Mouse (Mus musculus): ENCODE data around the gene Rpl22l1. TPM values are rescaled to one million over a fixed set of nuclear protein-coding genes. Genes with fewer than 3 reads are reported as not detected.
"Not testable (repeated sequence)": the region's sequence is repeated elsewhere in the genome, so short reads cannot be mapped to it uniquely, and the experiment has no call there.

Rpl22l1 gene
- 0.66 and 0.76 TPM in 2 replicates for polyA plus RNA-seq (2012; rRNA removed)

DNA sequence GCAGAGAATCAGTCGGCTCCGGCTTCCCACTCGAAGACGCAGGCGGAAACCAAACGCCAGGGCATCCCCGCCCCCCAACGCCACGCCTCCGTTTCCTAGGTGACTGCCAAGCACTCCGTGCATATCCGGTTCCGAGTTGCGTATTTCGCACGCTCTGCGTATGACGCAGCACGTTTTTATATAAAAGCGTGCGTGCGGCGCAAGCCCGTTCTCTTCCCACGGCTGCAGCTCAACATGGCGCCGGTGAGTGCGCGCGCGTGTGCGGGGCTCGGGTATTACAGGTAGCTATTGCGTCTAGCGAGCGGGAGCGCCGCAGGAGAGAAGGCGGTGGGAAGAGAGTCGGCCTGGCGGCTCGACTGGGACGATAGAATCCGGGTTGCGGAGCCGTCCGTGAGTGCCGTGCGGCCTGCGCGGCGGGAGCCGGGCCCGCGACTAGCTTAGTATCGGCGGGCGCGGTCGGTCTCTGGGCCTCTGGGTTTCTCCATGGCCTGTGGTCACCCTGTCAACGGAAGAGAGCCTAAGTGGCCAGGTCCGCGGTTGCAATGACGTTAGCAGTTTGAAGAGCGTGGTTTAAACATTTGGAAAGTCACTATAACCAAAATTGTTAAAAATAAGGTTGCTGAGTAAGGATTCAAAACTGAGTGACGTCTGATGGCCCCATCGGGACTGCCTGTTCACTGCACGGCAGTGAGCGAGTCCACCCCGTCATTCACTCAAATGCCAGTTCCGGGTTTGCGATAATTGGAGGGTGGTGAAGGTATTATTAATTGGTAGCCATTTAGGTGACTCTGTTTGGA, at the start of gene Rpl22l1:
Gene Rpl22l1 (plus strand): TSS at position 136 of the 797 bp plus-strand sequence.
- H3K27ac ChIP-seq (ENCODE audit: insufficient read depth, low read depth, low read length), result peak within 1 kb of the TSS; percentile 75
- under 1% methylated on average over 72 of the region's 72 CpGs for WGBS
- peak; percentile 96 for TF ChIP-seq POLR2A (IDR thresholded peaks at IDR 0.05; ENCODE audit: low read depth, low read length)
- no peak for TF ChIP-seq CTCF (IDR thresholded peaks at IDR 0.05; ENCODE audit: extremely low read depth, insufficient read length, insufficient replicate concordance, low read depth, low read length)
- no peaks in the 10 kb centered on the region for H3K27me3 ChIP-seq (ENCODE audit: control insufficient read depth, insufficient read depth, low read length)
- H3K36me3 ChIP-seq (ENCODE audit: control insufficient read depth, insufficient read depth, low read length), result peaks cover 14% of the 10 kb centered on the region; the same call in 1 of the 2 replicates
- H3K4me1 ChIP-seq (ENCODE audit: control insufficient read depth, insufficient read depth, insufficient read length, low read length), result no peaks in the 10 kb centered on the region
- peak within 1 kb of the TSS; percentile 97 for H3K4me3 ChIP-seq (ENCODE audit: low read depth, low read length)

DNA sequence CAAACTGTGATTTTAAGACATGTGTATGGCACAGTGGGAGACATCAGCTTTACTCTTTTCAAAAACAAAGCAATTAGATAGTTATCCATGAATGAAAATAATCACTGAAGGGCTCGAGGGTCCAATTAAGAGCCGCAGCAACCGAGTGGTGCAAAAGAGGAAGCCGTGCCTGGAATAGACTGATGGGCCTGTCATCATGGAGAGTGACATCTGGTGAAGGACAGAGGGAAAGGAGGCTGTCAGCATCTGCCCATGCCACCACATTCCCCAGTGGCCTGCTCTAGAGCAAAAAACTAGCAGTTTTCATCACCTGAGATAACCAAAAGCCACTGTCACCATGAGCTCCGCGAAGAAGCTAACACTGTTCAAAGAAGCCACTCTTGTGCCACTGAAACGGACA, 49.8 kb upstream of the Rpl22l1 start:
- TF ChIP-seq CTCF (IDR thresholded peaks at IDR 0.05; ENCODE audit: extremely low read depth, insufficient read length, insufficient replicate concordance, low read depth, low read length), result no peak
- TF ChIP-seq POLR2A (IDR thresholded peaks at IDR 0.05; ENCODE audit: low read depth, low read length), result no peak
- Histone ChIP-seq H3K27me3 (ENCODE audit: control insufficient read depth, insufficient read depth, low read length) (no peaks in the 10 kb centered on the region), H3K4me3 (ENCODE audit: low read depth, low read length) (no peak overlapping the region), H3K36me3 (ENCODE audit: control insufficient read depth, insufficient read depth, low read length) (no peaks in the 10 kb centered on the region), H3K27ac (ENCODE audit: insufficient read depth, low read depth, low read length) (no peak overlapping the region), H3K4me1 (ENCODE audit: control insufficient read depth, insufficient read depth, insufficient read length, low read length) (no peaks in the 10 kb centered on the region)
- 82% methylated on average over 7 of the region's 7 CpGs for WGBS

DNA sequence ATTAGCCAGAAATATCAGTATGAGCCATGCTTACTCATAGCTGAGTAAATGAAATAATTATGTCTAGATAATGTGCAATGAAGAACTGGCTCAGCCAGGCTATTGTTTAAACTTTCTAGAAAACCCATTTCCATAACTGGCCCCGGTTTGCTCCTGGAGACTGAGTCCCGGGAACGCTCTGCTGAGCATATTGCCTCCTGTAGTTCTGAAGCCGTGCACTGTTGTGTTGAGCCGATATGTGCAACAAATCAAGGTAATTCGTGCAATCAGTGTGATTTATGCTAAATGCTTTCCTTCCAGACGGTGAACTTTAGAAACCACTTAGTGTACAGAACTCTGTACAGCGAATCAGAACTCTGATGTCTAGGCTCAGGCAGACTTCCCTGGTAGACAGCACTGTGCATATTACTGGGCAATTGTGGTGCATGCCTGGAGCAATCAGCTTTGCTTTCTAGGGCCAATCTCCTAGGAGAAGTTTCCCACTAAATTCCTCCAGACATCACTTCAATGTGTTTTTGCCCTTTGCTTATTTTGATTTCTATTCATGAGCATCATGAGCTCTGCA, 43.9 kb upstream of the Rpl22l1 start:
- WGBS, result 80% methylated on average over 8 of the region's 8 CpGs
- H3K27me3 ChIP-seq (ENCODE audit: control insufficient read depth, insufficient read depth, low read length), result no peaks in the 10 kb centered on the region
- no peak overlapping the region for H3K27ac ChIP-seq (ENCODE audit: insufficient read depth, low read depth, low read length)
- no peaks in the 10 kb centered on the region for H3K4me1 ChIP-seq (ENCODE audit: control insufficient read depth, insufficient read depth, insufficient read length, low read length)
- no peak overlapping the region for H3K4me3 ChIP-seq (ENCODE audit: low read depth, low read length)
- TF ChIP-seq POLR2A (IDR thresholded peaks at IDR 0.05; ENCODE audit: low read depth, low read length) (no peak), CTCF (IDR thresholded peaks at IDR 0.05; ENCODE audit: extremely low read depth, insufficient read length, insufficient replicate concordance, low read depth, low read length) (no peak)
- H3K36me3 ChIP-seq (ENCODE audit: control insufficient read depth, insufficient read depth, low read length), result no peaks in the 10 kb centered on the region

DNA sequence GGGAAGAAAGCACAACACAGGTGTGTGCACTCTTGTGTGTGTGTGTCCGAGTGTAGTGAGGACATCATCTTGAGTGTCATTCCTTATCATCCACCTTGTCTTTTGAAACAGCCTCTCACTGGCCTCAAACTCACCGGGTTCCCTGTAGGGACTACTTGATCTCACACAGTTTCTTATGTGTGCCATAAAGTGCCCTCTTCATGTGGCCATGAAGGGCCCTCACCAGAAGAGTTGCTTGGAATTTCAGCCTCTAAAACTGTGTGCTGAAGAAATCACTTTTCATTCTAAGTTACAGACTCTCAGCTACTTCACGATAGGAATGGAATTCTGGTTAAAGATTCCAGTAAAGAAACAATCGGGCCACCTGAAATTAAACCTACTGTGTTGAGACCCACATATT, 38.3 kb upstream of the Rpl22l1 start:
- Histone ChIP-seq H3K27me3 (ENCODE audit: control insufficient read depth, insufficient read depth, low read length) (no peaks in the 10 kb centered on the region), H3K4me3 (ENCODE audit: low read depth, low read length) (no peak overlapping the region), H3K27ac (ENCODE audit: insufficient read depth, low read depth, low read length) (no peak overlapping the region), H3K4me1 (ENCODE audit: control insufficient read depth, insufficient read depth, insufficient read length, low read length) (no peaks in the 10 kb centered on the region), H3K36me3 (ENCODE audit: control insufficient read depth, insufficient read depth, low read length) (no peaks in the 10 kb centered on the region)
- 89% methylated on average over 4 of the region's 4 CpGs for WGBS
- no peak for TF ChIP-seq POLR2A (IDR thresholded peaks at IDR 0.05; ENCODE audit: low read depth, low read length)
- TF ChIP-seq CTCF (IDR thresholded peaks at IDR 0.05; ENCODE audit: extremely low read depth, insufficient read length, insufficient replicate concordance, low read depth, low read length), result no peak

DNA sequence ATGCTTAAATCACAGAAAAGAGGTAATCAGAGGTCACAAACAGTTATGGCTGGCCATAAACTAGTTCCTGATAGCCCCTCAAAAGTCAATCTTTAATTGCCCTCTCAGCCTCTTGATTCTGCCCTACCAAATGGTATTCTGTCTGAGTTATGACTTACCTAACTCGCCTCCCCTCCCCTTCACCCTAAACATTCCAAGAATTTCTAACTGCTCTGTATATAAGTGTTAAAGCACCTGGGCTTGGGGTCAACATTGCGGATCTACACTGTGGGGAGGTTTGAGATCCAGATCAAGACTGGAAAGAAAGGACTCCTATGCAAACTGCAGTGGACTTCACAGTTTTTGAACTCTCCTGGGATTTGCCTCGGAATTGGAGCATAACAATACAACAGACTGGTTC, 37.0 kb upstream of the Rpl22l1 start:
- TF ChIP-seq CTCF (IDR thresholded peaks at IDR 0.05; ENCODE audit: extremely low read depth, insufficient read length, insufficient replicate concordance, low read depth, low read length) (no peak), POLR2A (IDR thresholded peaks at IDR 0.05; ENCODE audit: low read depth, low read length) (no peak)
- no peaks in the 10 kb centered on the region for H3K27me3 ChIP-seq (ENCODE audit: control insufficient read depth, insufficient read depth, low read length)
- no peaks in the 10 kb centered on the region for H3K36me3 ChIP-seq (ENCODE audit: control insufficient read depth, insufficient read depth, low read length)
- 85% methylated on average over 3 of the region's 3 CpGs for WGBS
- H3K4me1 ChIP-seq (ENCODE audit: control insufficient read depth, insufficient read depth, insufficient read length, low read length), result no peaks in the 10 kb centered on the region
- no peak overlapping the region for H3K27ac ChIP-seq (ENCODE audit: insufficient read depth, low read depth, low read length)
- H3K4me3 ChIP-seq (ENCODE audit: low read depth, low read length), result no peak overlapping the region

DNA sequence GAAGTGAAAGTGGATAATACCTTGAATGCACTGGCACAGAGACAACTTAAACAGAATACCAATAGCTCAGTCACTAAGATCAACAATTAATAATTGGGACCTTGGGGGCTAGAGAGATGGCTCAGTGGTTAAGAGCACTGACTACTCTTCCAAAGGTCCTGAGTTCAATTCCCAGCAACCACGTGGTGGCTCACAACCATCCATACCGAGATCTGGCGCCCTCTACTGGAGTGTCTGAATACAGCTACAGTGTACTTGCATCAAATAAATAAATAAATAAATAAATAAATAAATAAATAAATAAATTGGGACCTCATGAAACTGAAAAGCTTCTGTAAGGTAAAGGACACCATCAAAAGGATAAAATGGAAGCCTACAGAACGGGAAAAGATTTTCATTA, 32.3 kb upstream of the Rpl22l1 start:
- 59% methylated on average over 4 of the region's 4 CpGs for WGBS

DNA sequence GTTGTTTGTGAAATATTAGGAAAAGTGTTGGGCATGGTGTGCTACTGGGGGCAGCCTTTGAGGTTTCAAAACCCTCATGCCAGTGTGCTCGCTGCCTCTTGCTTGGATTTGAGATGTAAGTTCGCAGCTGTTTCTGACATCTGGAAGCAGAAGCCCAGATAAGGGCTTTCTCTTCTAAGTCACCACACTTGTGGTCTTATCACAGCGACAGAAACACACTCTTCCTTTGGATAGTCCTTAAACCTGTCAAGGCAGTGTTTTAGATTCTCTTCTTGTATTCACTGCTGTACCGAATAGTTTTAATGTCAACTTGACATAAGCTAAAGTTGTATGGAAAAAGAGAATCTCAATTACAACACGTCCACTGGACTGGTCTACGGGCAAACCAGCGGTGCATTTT, 29.9 kb upstream of the Rpl22l1 start:
- no peaks in the 10 kb centered on the region for H3K27me3 ChIP-seq (ENCODE audit: control insufficient read depth, insufficient read depth, low read length)
- H3K4me1 ChIP-seq (ENCODE audit: control insufficient read depth, insufficient read depth, insufficient read length, low read length), result no peaks in the 10 kb centered on the region
- TF ChIP-seq CTCF (IDR thresholded peaks at IDR 0.05; ENCODE audit: extremely low read depth, insufficient read length, insufficient replicate concordance, low read depth, low read length), result no peak
- no peak for TF ChIP-seq POLR2A (IDR thresholded peaks at IDR 0.05; ENCODE audit: low read depth, low read length)
- H3K27ac ChIP-seq (ENCODE audit: insufficient read depth, low read depth, low read length), result no peak overlapping the region
- H3K4me3 ChIP-seq (ENCODE audit: low read depth, low read length), result no peak overlapping the region
- no peaks in the 10 kb centered on the region for H3K36me3 ChIP-seq (ENCODE audit: control insufficient read depth, insufficient read depth, low read length)
- WGBS, result 86% methylated on average over 7 of the region's 7 CpGs

More for the DNA sequence above, 32.3 kb upstream of the Rpl22l1 start:
- H3K4me3 ChIP-seq (ENCODE audit: low read depth, low read length); H3K4me1 ChIP-seq (ENCODE audit: control insufficient read depth, insufficient read depth, insufficient read length, low read length); H3K36me3 ChIP-seq (ENCODE audit: control insufficient read depth, insufficient read depth, low read length); H3K27me3 ChIP-seq (ENCODE audit: control insufficient read depth, insufficient read depth, low read length); H3K27ac ChIP-seq (ENCODE audit: insufficient read depth, low read depth, low read length): not testable (repeated sequence)
- TF ChIP-seq CTCF (IDR thresholded peaks at IDR 0.05; ENCODE audit: extremely low read depth, insufficient read length, insufficient replicate concordance, low read depth, low read length), result peak; percentile 40; the same call in 1 of the 2 replicates

Data from small intestine, adult 2 months (tissue).